Mouse (Mus musculus) megakaryocyte, embryonic 14.5 days (primary cell): ENCODE measurements around the gene Rasl11b. TPM values are rescaled to one million over a fixed set of nuclear protein-coding genes. Genes with fewer than 3 reads are reported as not detected.

Experiments
- H3K27me3 ChIP-seq: replicated peaks from 2 replicates; pipeline ENCODE3; 2012; ENCODE audit warnings: inconsistent platforms
- H3K36me3 ChIP-seq: replicated peaks from 2 replicates; pipeline ENCODE3; 2012; ENCODE audit warnings: low read length, inconsistent platforms, mixed read lengths
- H3K4me1 ChIP-seq: 2 replicates; pipeline ENCODE4 v1.6.1; 2012; ENCODE audit warnings: inconsistent platforms
- H3K4me3 ChIP-seq: replicated peaks from 2 replicates; pipeline ENCODE3; 2012; ENCODE audit warnings: moderate library complexity, mild to moderate bottlenecking, inconsistent platforms
- H3K9me3 ChIP-seq: 2 replicates; pipeline ENCODE4 v1.6.1; 2012; ENCODE audit warnings: inconsistent platforms
- FLI1 ChIP-seq: IDR thresholded peaks from 2 replicates; pipeline ENCODE4 v1.6.1; 2012; ENCODE audit warnings: low read length, inconsistent platforms, mixed read lengths
- GATA1 ChIP-seq: IDR thresholded peaks from 3 replicates; pipeline ENCODE4 v1.6.1; 2012; ENCODE audit warnings: mixed read lengths, low read length, inconsistent platforms, borderline replicate concordance
- polyA plus RNA-seq: library from polyadenylated mRNA; stranded (reverse); fragments of >175 nt; gene quantifications from 2 replicates; pipeline ENCODE4 v1.2.3, GENCODE M21; 2012; ENCODE audit warnings: low replicate concordance; ENCODE audit not compliant: insufficient read depth

The Rasl11b gene
- polyA plus RNA-seq, 1 experiment: 2.0 TPM

GRCm38 (mm10) chr5:74162013-74162412, 33.1 kb upstream of the Rasl11b start:
- no peak for TF ChIP-seq GATA1
- no peak for TF ChIP-seq FLI1
- H3K27me3 ChIP-seq: peaks cover 60% of the 10 kb centered on the region
- peaks cover 23% of the 10 kb centered on the region for H3K4me1 ChIP-seq
- no peak overlapping the region for H3K4me3 ChIP-seq
- H3K36me3 ChIP-seq: no peaks in the 10 kb centered on the region
- peaks cover 8% of the 10 kb centered on the region for H3K9me3 ChIP-seq

- TF ChIP-seq FLI1: no peak
- no peak for TF ChIP-seq GATA1
- H3K4me3 ChIP-seq: no peak overlapping the region
- H3K4me1 ChIP-seq: peaks cover 23% of the 10 kb centered on the region
- H3K27me3 ChIP-seq: peaks cover 65% of the 10 kb centered on the region
- peaks cover 8% of the 10 kb centered on the region for H3K9me3 ChIP-seq
- no peaks in the 10 kb centered on the region for H3K36me3 ChIP-seq
Measured at GRCm38 (mm10) chr5:74163141-74163540, 31.9 kb upstream of the Rasl11b start.

- H3K27me3 ChIP-seq: peaks cover 75% of the 10 kb centered on the region
- peaks cover 21% of the 10 kb centered on the region for H3K4me1 ChIP-seq
- TF ChIP-seq FLI1: no peak
- no peak for TF ChIP-seq GATA1
- H3K36me3 ChIP-seq: no peaks in the 10 kb centered on the region
- no peaks in the 10 kb centered on the region for H3K9me3 ChIP-seq
- H3K4me3 ChIP-seq: no peak overlapping the region
Measured at GRCm38 (mm10) chr5:74164547-74164946, 30.5 kb upstream of the Rasl11b start.

GRCm38 (mm10) chr5:74166642-74167041, 28.4 kb upstream of the Rasl11b start:
- Histone ChIP-seq H3K27me3 (peaks cover 78% of the 10 kb centered on the region), H3K36me3 (no peaks in the 10 kb centered on the region), H3K9me3 (no peaks in the 10 kb centered on the region), H3K4me3 (no peak overlapping the region), H3K4me1 (peaks cover 9% of the 10 kb centered on the region; the same call in 1 of the 2 replicates)
- TF ChIP-seq GATA1 (no peak), FLI1 (no peak)

GRCm38 (mm10) chr5:74168085-74168484, 27.0 kb upstream of the Rasl11b start:
- Histone ChIP-seq H3K27me3 (peaks cover 74% of the 10 kb centered on the region), H3K4me1 (peaks cover 10% of the 10 kb centered on the region), H3K9me3 (no peaks in the 10 kb centered on the region), H3K4me3 (no peak overlapping the region), H3K36me3 (no peaks in the 10 kb centered on the region)
- no peak for TF ChIP-seq FLI1
- TF ChIP-seq GATA1: no peak

GRCm38 (mm10) chr5:74171768-74172167, 23.3 kb upstream of the Rasl11b start:
- Histone ChIP-seq H3K9me3 (no peaks in the 10 kb centered on the region), H3K27me3 (peaks cover 66% of the 10 kb centered on the region), H3K4me3 (no peak overlapping the region), H3K4me1 (peaks cover 8% of the 10 kb centered on the region), H3K36me3 (no peaks in the 10 kb centered on the region)
- TF ChIP-seq FLI1 (no peak), GATA1 (no peak)

- Histone ChIP-seq H3K36me3 (no peaks in the 10 kb centered on the region), H3K4me3 (no peak overlapping the region)
Measured at GRCm38 (mm10) chr5:74172208-74172607, 22.9 kb upstream of the Rasl11b start.

GRCm38 (mm10) chr5:74173162-74173844, 21.8 kb upstream of the Rasl11b start:
- H3K36me3 ChIP-seq: no peaks in the 10 kb centered on the region
- TF ChIP-seq GATA1 (no peak), FLI1 (no peak)
- H3K27me3 ChIP-seq: peaks cover 69% of the 10 kb centered on the region
- H3K9me3 ChIP-seq: no peaks in the 10 kb centered on the region
- no peak overlapping the region for H3K4me3 ChIP-seq
- peaks cover 6% of the 10 kb centered on the region for H3K4me1 ChIP-seq

More at GRCm38 (mm10) chr5:74172208-74172607, 22.9 kb upstream of the Rasl11b start:
- no peak for TF ChIP-seq GATA1
- no peak for TF ChIP-seq FLI1
- Histone ChIP-seq H3K9me3 (no peaks in the 10 kb centered on the region), H3K4me1 (peaks cover 6% of the 10 kb centered on the region), H3K27me3 (peaks cover 69% of the 10 kb centered on the region)

- no peaks in the 10 kb centered on the region for H3K9me3 ChIP-seq
- peaks cover 6% of the 10 kb centered on the region for H3K4me1 ChIP-seq
- H3K27me3 ChIP-seq: peaks cover 67% of the 10 kb centered on the region
- no peaks in the 10 kb centered on the region for H3K36me3 ChIP-seq
- no peak overlapping the region for H3K4me3 ChIP-seq
- TF ChIP-seq FLI1: no peak
- no peak for TF ChIP-seq GATA1
Measured at GRCm38 (mm10) chr5:74175526-74176270, 19.4 kb upstream of the Rasl11b start.

GRCm38 (mm10) chr5:74180216-74180615, 14.9 kb upstream of the Rasl11b start:
- Histone ChIP-seq H3K36me3 (no peaks in the 10 kb centered on the region), H3K4me3 (no peak overlapping the region), H3K27me3 (peaks cover 78% of the 10 kb centered on the region), H3K4me1 (peaks cover 9% of the 10 kb centered on the region), H3K9me3 (no peaks in the 10 kb centered on the region)
- TF ChIP-seq GATA1 (no peak), FLI1 (no peak)
